Mouse (Mus musculus) cerebellum, adult 9-11 months (tissue): ENCODE data around the gene Bach1.
A peak's percentile ranks its signal among the peaks of the same experiment; 100 is the strongest.
"Not testable (repeated sequence)": the region's sequence is repeated elsewhere in the genome, so short reads cannot be mapped to it uniquely, and the experiment has no call there.

ENCODE experiments used
- DNase-seq: peaks from one replicate; pipeline ENCODE4 v3.0.0; 2022

The Bach1 gene

GRCm38 (mm10) chr16:87681848-87682247 lies 16.9 kb upstream of the Bach1 start:
- no peak for DNase-seq

- no peak for DNase-seq
Measured at GRCm38 (mm10) chr16:87686458-87686857, 12.3 kb upstream of the Bach1 start.

GRCm38 (mm10) chr16:87687346-87687745 lies 11.4 kb upstream of the Bach1 start:
- no peak for DNase-seq

GRCm38 (mm10) chr16:87688328-87688727 lies 10.4 kb upstream of the Bach1 start:
- DNase-seq, result not testable (repeated sequence)

GRCm38 (mm10) chr16:87688823-87689222 lies 9.9 kb upstream of the Bach1 start:
- DNase-seq, result not testable (repeated sequence)

GRCm38 (mm10) chr16:87689225-87689624 lies 9.5 kb upstream of the Bach1 start:
- DNase-seq, result no peak

GRCm38 (mm10) chr16:87690506-87690905 lies 8.2 kb upstream of the Bach1 start:
- DNase-seq, result no peak

GRCm38 (mm10) chr16:87691102-87691501 lies 7.6 kb upstream of the Bach1 start:
- DNase-seq, result no peak

- DNase-seq, result no peak
Measured at GRCm38 (mm10) chr16:87692591-87692990, 6.2 kb upstream of the Bach1 start.

- peak; percentile 24 for DNase-seq
Measured at GRCm38 (mm10) chr16:87697707-87698365, 909 bp upstream of the Bach1 start.

GRCm38 (mm10) chr16:87699306-87699692 lies 554 bp downstream of the Bach1 start:
- DNase-seq, result no peak

GRCm38 (mm10) chr16:87699693-87700394 lies 1.1 kb downstream of the Bach1 start:
- DNase-seq, result peak; percentile 29

GRCm38 (mm10) chr16:87700395-87700765 lies 1.6 kb downstream of the Bach1 start:
- no peak for DNase-seq

GRCm38 (mm10) chr16:87701891-87702290 lies 3.1 kb downstream of the Bach1 start:
- DNase-seq, result no peak

- no peak for DNase-seq
Measured at GRCm38 (mm10) chr16:87702881-87703280, 4.1 kb downstream of the Bach1 start.

- no peak for DNase-seq
Measured at GRCm38 (mm10) chr16:87704225-87704624, 5.5 kb downstream of the Bach1 start.

- DNase-seq, result no peak
Measured at GRCm38 (mm10) chr16:87705892-87706589, 7.3 kb downstream of the Bach1 start.

GRCm38 (mm10) chr16:87707335-87707734 lies 8.6 kb downstream of the Bach1 start:
- DNase-seq, result no peak

GRCm38 (mm10) chr16:87708570-87708969 lies 9.8 kb downstream of the Bach1 start:
- DNase-seq, result no peak

GRCm38 (mm10) chr16:87709144-87709543 lies 10.4 kb downstream of the Bach1 start:
- DNase-seq, result no peak

- no peak for DNase-seq
Measured at GRCm38 (mm10) chr16:87709971-87710370, 11.2 kb downstream of the Bach1 start.

GRCm38 (mm10) chr16:87711961-87712360 lies 13.2 kb downstream of the Bach1 start:
- no peak for DNase-seq

GRCm38 (mm10) chr16:87712986-87713693 lies 14.4 kb downstream of the Bach1 start:
- no peak for DNase-seq
